Mouse (Mus musculus): ENCODE data around the gene Tex101. TPM values are rescaled to one million over a fixed set of nuclear protein-coding genes. Genes with fewer than 3 reads are reported as not detected.
"Not testable (repeated sequence)": the region's sequence is repeated elsewhere in the genome, so short reads cannot be mapped to it uniquely, and the experiment has no call there.

The Tex101 gene
- polyA plus RNA-seq (2014; fragmentation: Nextera tagmentation; extraction: Ambion mirVana) = not detected in 2 replicates

DNA sequence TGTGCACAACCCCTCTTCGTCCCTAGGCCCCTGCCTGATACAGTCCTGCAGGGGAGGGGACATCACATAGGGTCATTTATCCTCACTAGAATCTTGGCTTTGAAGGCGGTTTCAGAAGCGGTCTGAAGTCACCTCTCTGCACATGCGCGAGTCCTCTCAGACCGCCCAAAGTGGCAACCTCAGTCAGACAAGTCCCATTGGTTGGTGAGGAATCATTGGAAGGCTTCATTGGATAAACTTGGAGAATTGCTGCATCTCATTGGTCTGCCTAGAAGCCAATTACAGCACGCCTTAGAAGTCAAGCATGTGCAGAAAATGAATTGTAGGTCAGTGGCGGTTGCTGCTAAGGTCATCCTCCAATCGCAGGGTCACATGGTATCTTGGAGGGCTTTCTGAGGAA is at the start of gene Tex101:
Gene Tex101, minus strand, starts transcription at position 101 of the 400 bp plus-strand sequence.
- Histone ChIP-seq H3K4me3 (ENCODE audit: low read depth, low read length) (no peak within 1 kb of the TSS), H3K9ac (ENCODE audit: low read depth, low read length) (no peak within 1 kb of the TSS), H3K36me3 (ENCODE audit: control insufficient read depth, insufficient read depth, low read length) (no peaks in the 10 kb centered on the region), H3K4me2 (ENCODE audit: low read depth, low read length) (no peak within 1 kb of the TSS), H3K9me3 (ENCODE audit: control insufficient read depth, low read length) (no peaks in the 10 kb centered on the region), H3K27ac (replicated peaks; ENCODE audit: low read depth, low read length) (no peak within 1 kb of the TSS), H3K27me3 (replicated peaks; ENCODE audit: control insufficient read depth, insufficient read depth, low read length) (no peaks in the 10 kb centered on the region), H3K4me1 (ENCODE audit: control insufficient read depth, insufficient read depth, low read length) (no peaks in the 10 kb centered on the region)
- WGBS = 88% methylated on average over 9 of the region's 9 CpGs
- DNase-seq (ENCODE audit: low spot score) (no peak), ATAC-seq (ENCODE audit: low read depth) (no peak)

DNA sequence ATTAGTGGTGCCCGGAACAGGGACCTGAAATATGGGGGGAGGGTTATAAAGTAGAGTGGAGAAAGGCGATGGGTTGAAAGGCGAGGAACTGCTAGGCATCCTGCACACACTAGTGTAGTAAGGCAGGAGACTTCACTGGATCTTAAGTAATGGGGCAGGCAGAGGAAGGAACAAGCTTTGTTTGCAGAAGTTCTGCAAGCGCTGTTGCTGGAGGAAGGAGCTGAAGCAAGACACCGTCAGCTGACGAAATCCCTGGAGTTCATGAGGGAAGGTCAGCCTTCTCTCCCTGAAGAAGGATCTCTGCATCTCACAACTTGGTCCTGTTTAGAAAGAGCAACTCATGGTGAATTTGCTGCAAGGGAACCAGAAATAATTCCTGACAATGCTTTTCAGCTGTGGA is 38.6 kb upstream of the Tex101 start:
- Histone ChIP-seq H3K27ac (replicated peaks; ENCODE audit: low read depth, low read length) (no peak overlapping the region), H3K9me3 (ENCODE audit: control insufficient read depth, low read length) (no peaks in the 10 kb centered on the region), H3K4me1 (ENCODE audit: control insufficient read depth, insufficient read depth, low read length) (no peaks in the 10 kb centered on the region), H3K4me3 (ENCODE audit: low read depth, low read length) (no peak overlapping the region), H3K4me2 (ENCODE audit: low read depth, low read length) (no peak overlapping the region), H3K36me3 (ENCODE audit: control insufficient read depth, insufficient read depth, low read length) (no peaks in the 10 kb centered on the region), H3K9ac (ENCODE audit: low read depth, low read length) (no peak overlapping the region), H3K27me3 (replicated peaks; ENCODE audit: control insufficient read depth, insufficient read depth, low read length) (no peaks in the 10 kb centered on the region)
- 65% methylated on average over 6 of the region's 6 CpGs for WGBS
- ATAC-seq (ENCODE audit: low read depth) (no peak), DNase-seq (ENCODE audit: low spot score) (no peak)

DNA sequence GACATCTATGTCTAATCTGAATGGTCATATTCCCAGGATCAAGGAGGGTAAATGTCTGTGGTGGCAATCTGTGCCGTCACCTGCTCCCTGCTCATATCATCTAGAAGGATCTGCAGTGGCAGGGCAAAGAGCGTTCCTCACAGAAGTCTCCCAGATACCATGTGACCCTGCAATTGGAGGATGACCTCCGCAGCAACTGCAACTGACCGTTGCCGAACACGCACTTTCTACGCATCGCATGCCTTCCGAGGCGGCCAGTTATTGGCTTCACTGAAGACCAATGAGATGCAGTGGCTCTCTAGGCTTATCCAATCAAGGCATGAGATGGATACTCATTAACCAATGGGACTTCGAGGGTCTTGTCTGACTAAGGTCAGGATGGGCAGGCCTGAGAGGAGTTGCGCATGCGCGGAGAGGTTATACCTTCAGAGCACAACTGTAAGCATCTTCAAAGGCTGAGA is 32.4 kb upstream of the Tex101 start, which contains the start of gene BC049730:
Gene BC049730, plus strand, starts transcription at position 411 of the 461 bp plus-strand sequence.
- H3K36me3 ChIP-seq (ENCODE audit: control insufficient read depth, insufficient read depth, low read length) = no peaks in the 10 kb centered on the region
- no peaks in the 10 kb centered on the region for H3K9me3 ChIP-seq (ENCODE audit: control insufficient read depth, low read length)
- H3K4me1 ChIP-seq (ENCODE audit: control insufficient read depth, insufficient read depth, low read length) = no peaks in the 10 kb centered on the region
- DNase-seq (ENCODE audit: low spot score) (no peak), ATAC-seq (ENCODE audit: low read depth) (no peak)
- H3K4me2 ChIP-seq (ENCODE audit: low read depth, low read length) = no peak within 1 kb of the TSS
- WGBS = 91% methylated on average over 14 of the region's 14 CpGs
- no peak within 1 kb of the TSS for H3K9ac ChIP-seq (ENCODE audit: low read depth, low read length)
- H3K27me3 ChIP-seq (replicated peaks; ENCODE audit: control insufficient read depth, insufficient read depth, low read length) = no peaks in the 10 kb centered on the region
- no peak within 1 kb of the TSS for H3K27ac ChIP-seq (replicated peaks; ENCODE audit: low read depth, low read length)
- H3K4me3 ChIP-seq (ENCODE audit: low read depth, low read length) = no peak within 1 kb of the TSS

DNA sequence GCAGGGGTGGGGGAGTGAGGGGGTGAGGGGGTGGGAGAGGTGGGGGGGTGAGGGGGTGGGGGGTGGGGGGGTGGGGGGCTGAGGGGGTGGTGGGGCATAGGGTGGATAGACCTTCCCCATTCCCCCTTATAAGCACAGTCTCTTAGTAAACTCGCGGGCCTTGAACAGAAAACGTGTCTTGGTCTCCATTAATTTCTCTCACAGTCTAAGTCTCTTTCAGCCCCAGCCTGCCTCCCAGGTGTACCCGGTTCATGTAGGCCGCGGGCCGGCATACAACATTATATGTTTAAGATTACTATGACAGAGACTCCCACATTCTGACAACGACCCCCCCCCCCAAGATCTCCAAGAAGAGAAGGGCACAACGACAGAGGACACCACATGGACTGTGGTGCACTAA is 26.4 kb upstream of the Tex101 start:
- H3K4me1 ChIP-seq (ENCODE audit: control insufficient read depth, insufficient read depth, low read length); H3K27me3 ChIP-seq (replicated peaks; ENCODE audit: control insufficient read depth, insufficient read depth, low read length); H3K36me3 ChIP-seq (ENCODE audit: control insufficient read depth, insufficient read depth, low read length); ATAC-seq (ENCODE audit: low read depth); H3K4me3 ChIP-seq (ENCODE audit: low read depth, low read length); H3K9ac ChIP-seq (ENCODE audit: low read depth, low read length); H3K27ac ChIP-seq (replicated peaks; ENCODE audit: low read depth, low read length); DNase-seq (ENCODE audit: low spot score); H3K9me3 ChIP-seq (ENCODE audit: control insufficient read depth, low read length); H3K4me2 ChIP-seq (ENCODE audit: low read depth, low read length): not testable (repeated sequence)
- 77% methylated on average over 7 of the region's 9 CpGs for WGBS

DNA sequence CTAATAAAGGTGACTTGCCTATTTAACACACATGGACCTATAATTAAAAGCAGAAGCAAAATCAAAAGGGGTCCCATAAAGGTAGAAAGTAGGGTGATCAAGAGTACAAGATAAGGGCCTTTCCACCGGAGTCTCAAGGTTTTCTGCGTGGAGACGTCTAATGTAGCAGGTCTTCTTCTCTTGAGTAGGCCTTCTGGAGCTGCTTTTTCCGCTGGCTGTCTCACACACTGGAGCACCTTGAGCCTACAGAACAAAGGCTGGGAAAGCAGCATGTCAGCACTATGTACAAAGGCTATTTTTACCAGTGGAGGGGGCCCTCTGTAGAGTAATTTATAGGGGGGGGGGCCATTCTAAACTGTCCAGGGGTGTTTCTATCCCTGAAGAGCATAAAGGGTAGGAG is 21.4 kb upstream of the Tex101 start:
- H3K9ac ChIP-seq (ENCODE audit: low read depth, low read length); H3K4me3 ChIP-seq (ENCODE audit: low read depth, low read length); H3K4me1 ChIP-seq (ENCODE audit: control insufficient read depth, insufficient read depth, low read length); DNase-seq (ENCODE audit: low spot score); H3K27ac ChIP-seq (replicated peaks; ENCODE audit: low read depth, low read length); H3K4me2 ChIP-seq (ENCODE audit: low read depth, low read length); ATAC-seq (ENCODE audit: low read depth); H3K27me3 ChIP-seq (replicated peaks; ENCODE audit: control insufficient read depth, insufficient read depth, low read length); H3K36me3 ChIP-seq (ENCODE audit: control insufficient read depth, insufficient read depth, low read length); H3K9me3 ChIP-seq (ENCODE audit: control insufficient read depth, low read length): not testable (repeated sequence)
- WGBS = 82% methylated on average over 4 of the region's 4 CpGs

DNA sequence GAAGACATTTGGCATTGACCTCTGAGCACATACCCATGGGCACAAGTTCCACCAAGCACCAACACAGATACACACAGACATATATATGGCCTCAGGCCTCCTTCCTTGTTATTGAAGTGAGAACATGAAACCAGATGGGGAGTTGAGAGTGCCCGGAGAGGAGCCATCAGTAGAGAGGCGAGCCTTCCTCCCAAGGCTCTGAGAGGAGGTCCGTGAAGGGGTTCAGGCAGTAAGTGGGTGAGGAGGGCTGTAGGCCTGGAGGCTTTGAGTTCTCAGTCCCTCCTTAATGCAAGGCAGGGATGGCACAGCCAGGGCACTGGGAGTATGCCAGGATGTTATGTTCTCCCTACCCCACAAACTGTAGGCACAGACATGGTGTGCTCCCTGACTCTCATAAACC is 16.2 kb upstream of the Tex101 start:
- H3K4me3 ChIP-seq (ENCODE audit: low read depth, low read length); H3K4me1 ChIP-seq (ENCODE audit: control insufficient read depth, insufficient read depth, low read length); ATAC-seq (ENCODE audit: low read depth); DNase-seq (ENCODE audit: low spot score); H3K36me3 ChIP-seq (ENCODE audit: control insufficient read depth, insufficient read depth, low read length); H3K27ac ChIP-seq (replicated peaks; ENCODE audit: low read depth, low read length); H3K27me3 ChIP-seq (replicated peaks; ENCODE audit: control insufficient read depth, insufficient read depth, low read length); H3K9ac ChIP-seq (ENCODE audit: low read depth, low read length); H3K4me2 ChIP-seq (ENCODE audit: low read depth, low read length); H3K9me3 ChIP-seq (ENCODE audit: control insufficient read depth, low read length): not testable (repeated sequence)
- 75% methylated on average over 2 of the region's 3 CpGs for WGBS

DNA sequence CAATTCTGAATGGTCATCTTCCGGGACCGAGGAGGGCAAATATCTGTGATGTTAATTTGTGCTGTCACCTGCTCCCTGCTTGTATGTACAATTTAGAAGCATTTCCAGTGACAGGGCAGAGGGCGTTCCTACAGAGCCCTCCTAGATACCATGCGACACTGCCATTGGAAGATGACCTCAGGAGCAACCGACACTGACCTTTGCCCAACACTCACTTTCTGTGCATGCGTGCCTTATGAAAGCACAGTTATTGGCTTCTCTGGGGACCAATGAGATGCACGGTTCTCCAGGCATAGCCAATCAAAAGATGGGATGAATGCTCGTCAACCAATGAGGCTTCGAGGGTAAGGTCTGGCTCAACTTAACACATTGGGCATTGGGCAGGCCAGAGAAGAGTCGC is 11.0 kb upstream of the Tex101 start:
- ATAC-seq (ENCODE audit: low read depth); H3K4me3 ChIP-seq (ENCODE audit: low read depth, low read length); H3K9ac ChIP-seq (ENCODE audit: low read depth, low read length); H3K4me2 ChIP-seq (ENCODE audit: low read depth, low read length); H3K27me3 ChIP-seq (replicated peaks; ENCODE audit: control insufficient read depth, insufficient read depth, low read length); H3K36me3 ChIP-seq (ENCODE audit: control insufficient read depth, insufficient read depth, low read length); H3K27ac ChIP-seq (replicated peaks; ENCODE audit: low read depth, low read length); H3K9me3 ChIP-seq (ENCODE audit: control insufficient read depth, low read length); H3K4me1 ChIP-seq (ENCODE audit: control insufficient read depth, insufficient read depth, low read length); DNase-seq (ENCODE audit: low spot score): not testable (repeated sequence)
- 86% methylated on average over 10 of the region's 10 CpGs for WGBS

DNA sequence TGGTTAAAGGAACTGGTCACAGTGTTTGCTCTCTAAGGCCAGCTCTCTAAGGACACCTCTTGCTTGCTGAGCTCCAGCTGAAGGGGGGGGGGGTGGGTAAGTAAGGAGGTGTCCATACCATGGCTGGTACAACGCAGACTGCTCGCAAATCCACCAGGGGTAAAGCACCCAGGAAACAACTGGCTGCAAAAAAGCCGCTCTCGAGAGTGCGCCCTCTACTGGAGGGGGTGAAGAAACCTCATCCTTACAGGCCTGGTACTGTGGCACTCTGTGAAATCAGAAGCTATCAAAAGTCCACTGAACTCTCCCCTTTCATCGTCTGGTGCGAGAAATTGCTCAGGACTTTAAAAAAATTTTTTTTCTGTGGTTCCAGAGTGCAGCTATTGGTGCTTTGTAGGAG is 7.6 kb upstream of the Tex101 start:
- ATAC-seq (ENCODE audit: low read depth); H3K9me3 ChIP-seq (ENCODE audit: control insufficient read depth, low read length); H3K9ac ChIP-seq (ENCODE audit: low read depth, low read length); H3K27me3 ChIP-seq (replicated peaks; ENCODE audit: control insufficient read depth, insufficient read depth, low read length); H3K4me2 ChIP-seq (ENCODE audit: low read depth, low read length); H3K36me3 ChIP-seq (ENCODE audit: control insufficient read depth, insufficient read depth, low read length); H3K4me3 ChIP-seq (ENCODE audit: low read depth, low read length); H3K27ac ChIP-seq (replicated peaks; ENCODE audit: low read depth, low read length); DNase-seq (ENCODE audit: low spot score); H3K4me1 ChIP-seq (ENCODE audit: control insufficient read depth, insufficient read depth, low read length): not testable (repeated sequence)
- 76% methylated on average over 7 of the region's 7 CpGs for WGBS

DNA sequence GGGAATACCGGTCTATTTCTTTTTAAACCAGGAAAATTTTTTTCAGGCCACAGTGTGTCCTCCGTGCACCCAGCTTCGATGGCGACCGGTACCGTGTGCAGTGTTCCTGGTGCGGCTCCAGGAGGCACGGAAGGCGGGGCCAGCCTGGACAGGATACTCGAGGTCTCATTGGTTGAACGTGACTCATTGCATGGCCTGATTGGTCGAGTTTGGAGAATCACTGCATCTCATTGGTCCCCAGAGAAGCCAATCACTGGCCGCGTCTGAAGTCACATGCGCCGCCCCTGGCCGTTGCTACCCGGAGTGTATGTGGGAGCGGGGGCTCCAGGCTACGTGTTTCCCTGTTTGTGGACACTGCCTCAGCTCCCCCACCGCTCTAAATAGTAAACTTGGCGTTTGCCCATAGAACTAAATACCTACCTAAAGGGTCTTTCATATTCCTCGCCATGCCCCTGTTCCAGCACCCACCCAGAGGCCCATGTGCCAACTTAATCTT is 4.5 kb downstream of the Tex101 start:
- Histone ChIP-seq H3K9me3 (ENCODE audit: control insufficient read depth, low read length) (no peaks in the 10 kb centered on the region), H3K4me1 (ENCODE audit: control insufficient read depth, insufficient read depth, low read length) (no peaks in the 10 kb centered on the region), H3K27ac (replicated peaks; ENCODE audit: low read depth, low read length) (no peak overlapping the region), H3K4me2 (ENCODE audit: low read depth, low read length) (no peak overlapping the region), H3K27me3 (replicated peaks; ENCODE audit: control insufficient read depth, insufficient read depth, low read length) (no peaks in the 10 kb centered on the region), H3K36me3 (ENCODE audit: control insufficient read depth, insufficient read depth, low read length) (no peaks in the 10 kb centered on the region), H3K4me3 (ENCODE audit: low read depth, low read length) (no peak overlapping the region), H3K9ac (ENCODE audit: low read depth, low read length) (no peak overlapping the region)
- no peak for DNase-seq (ENCODE audit: low spot score)
- WGBS = 90% methylated on average over 23 of the region's 23 CpGs
- no peak for ATAC-seq (ENCODE audit: low read depth)
